Mouse (Mus musculus) R1 (cell line): ENCODE results near the gene Epn1.
A peak's percentile ranks its signal among the peaks of the same experiment; 100 is the strongest.

Experiments used
- DNase-seq: peaks from one replicate; pipeline ENCODE4 v3.0.0-alpha.2; 2018; ENCODE audit warnings: low read depth, low spot score

Epn1 gene

GRCm38 (mm10) chr7:5080010-5080751 is at the start of gene Epn1:
Epn1 (plus strand) TSS chr7:5080235.
- peak; percentile 96 for DNase-seq

- DNase-seq: peak; percentile 82
Measured at GRCm38 (mm10) chr7:5030554-5031275, 49.3 kb upstream of the Epn1 start.

GRCm38 (mm10) chr7:5031496-5031895 is 48.5 kb upstream of the Epn1 start:
- DNase-seq: peak; percentile 64

- no peak for DNase-seq
Measured at GRCm38 (mm10) chr7:5033818-5034217, 46.2 kb upstream of the Epn1 start, which contains the start of gene 4632433K11Rik. 4632433K11Rik (plus strand) TSS chr7:5034118.

- DNase-seq: no peak
Measured at GRCm38 (mm10) chr7:5035628-5036027, 44.4 kb upstream of the Epn1 start.

GRCm38 (mm10) chr7:5036136-5036535 is 43.9 kb upstream of the Epn1 start:
- no peak for DNase-seq

GRCm38 (mm10) chr7:5037026-5037425 is 43.0 kb upstream of the Epn1 start:
- DNase-seq: no peak

- DNase-seq: no peak
Measured at GRCm38 (mm10) chr7:5037467-5037866, 42.6 kb upstream of the Epn1 start.

- DNase-seq: peak; percentile 94
Measured at GRCm38 (mm10) chr7:5038109-5038732, 41.8 kb upstream of the Epn1 start, which contains the start of gene Zfp784. Zfp784 (minus strand) TSS chr7:5038446.

- DNase-seq: peak; percentile 66
Measured at GRCm38 (mm10) chr7:5038940-5039339, 41.1 kb upstream of the Epn1 start.

- DNase-seq: no peak
Measured at GRCm38 (mm10) chr7:5044981-5045380, 35.1 kb upstream of the Epn1 start.

GRCm38 (mm10) chr7:5046112-5046511 is 33.9 kb upstream of the Epn1 start:
- DNase-seq: no peak

GRCm38 (mm10) chr7:5047313-5047712 is 32.7 kb upstream of the Epn1 start:
- peak; percentile 48 for DNase-seq

GRCm38 (mm10) chr7:5051193-5052192 is 28.5 kb upstream of the Epn1 start, which contains the start of gene Zfp580:
Zfp580 (plus strand) TSS chr7:5051538.
- peak; percentile 82 for DNase-seq

- DNase-seq: peak; percentile 43
Measured at GRCm38 (mm10) chr7:5052438-5052837, 27.6 kb upstream of the Epn1 start.

- no peak for DNase-seq
Measured at GRCm38 (mm10) chr7:5052931-5053343, 27.1 kb upstream of the Epn1 start.

- peak; percentile 78 for DNase-seq
Measured at GRCm38 (mm10) chr7:5053456-5054179, 26.4 kb upstream of the Epn1 start.

- no peak for DNase-seq
Measured at GRCm38 (mm10) chr7:5056651-5057263, 23.3 kb upstream of the Epn1 start.

- no peak for DNase-seq
Measured at GRCm38 (mm10) chr7:5057381-5057780, 22.7 kb upstream of the Epn1 start.

- peak; percentile 56 for DNase-seq
Measured at GRCm38 (mm10) chr7:5057804-5058203, 22.2 kb upstream of the Epn1 start.
